Mouse (Mus musculus) erythroblast, embryonic 14.5 days (primary cell): ENCODE data around the gene Ncln. TPM values are rescaled to one million over a fixed set of nuclear protein-coding genes. Genes with fewer than 3 reads are reported as not detected.

ENCODE experiments used
- H3K27me3 ChIP-seq: 2 replicates; pipeline ENCODE4 v1.6.1; 2012; ENCODE audit warnings: inconsistent platforms; ENCODE audit not compliant: control insufficient read depth
- H3K36me3 ChIP-seq: 2 replicates; pipeline ENCODE4 v1.6.1; 2012; ENCODE audit warnings: mild to moderate bottlenecking, inconsistent platforms; ENCODE audit not compliant: control insufficient read depth
- H3K4me1 ChIP-seq: 2 replicates; pipeline ENCODE4 v1.6.1; 2012; ENCODE audit warnings: inconsistent platforms; ENCODE audit not compliant: control insufficient read depth
- H3K4me3 ChIP-seq: replicated peaks from 2 replicates; pipeline ENCODE3; 2012; ENCODE audit warnings: moderate library complexity, mild to moderate bottlenecking, inconsistent platforms
- H3K9me3 ChIP-seq: 2 replicates; pipeline ENCODE4 v1.6.1; 2012; ENCODE audit warnings: low read length, inconsistent platforms, mixed read lengths; ENCODE audit not compliant: control insufficient read depth
- GATA1 ChIP-seq: IDR thresholded peaks from 2 replicates; pipeline ENCODE4 v1.6.1; 2012; ENCODE audit warnings: low read length, inconsistent platforms, mixed read lengths
- TAL1 ChIP-seq: IDR thresholded peaks from 3 replicates; pipeline ENCODE4 v1.6.1; 2012; ENCODE audit warnings: low read length, inconsistent platforms, mixed read lengths
- polyA plus RNA-seq: library from polyadenylated mRNA; stranded (reverse); fragments of >175 nt; gene quantifications from 2 replicates; pipeline ENCODE4 v1.2.3, GENCODE M21; 2012

Gene Ncln
- polyA plus RNA-seq, 1 experiment: 6.2 TPM

DNA sequence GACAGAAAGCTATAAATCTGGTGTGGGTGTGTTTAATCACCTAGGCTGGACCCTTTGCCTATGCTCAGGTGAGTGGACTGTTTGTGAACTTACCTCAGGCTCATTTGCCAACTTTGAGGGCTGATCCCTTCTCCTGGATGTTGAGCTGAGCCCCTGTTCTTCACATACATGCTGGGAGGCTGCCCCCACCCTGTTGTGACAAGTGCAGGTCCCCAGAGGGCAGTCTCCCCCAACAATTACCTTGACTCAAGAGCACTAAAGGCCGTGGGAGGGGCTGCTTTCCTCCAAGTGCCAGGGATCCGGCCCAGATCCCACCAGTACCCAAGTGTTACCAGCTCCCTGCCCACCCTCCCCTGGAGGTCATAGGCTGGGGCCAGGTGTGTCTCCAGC lies 11.1 kb downstream of the Ncln start:
- Histone ChIP-seq H3K36me3 (peaks cover 40% of the 10 kb centered on the region), H3K4me3 (no peak overlapping the region), H3K4me1 (peaks cover 18% of the 10 kb centered on the region), H3K9me3 (no peaks in the 10 kb centered on the region), H3K27me3 (peaks cover 30% of the 10 kb centered on the region)
- TF ChIP-seq TAL1 (no peak), GATA1 (no peak)

DNA sequence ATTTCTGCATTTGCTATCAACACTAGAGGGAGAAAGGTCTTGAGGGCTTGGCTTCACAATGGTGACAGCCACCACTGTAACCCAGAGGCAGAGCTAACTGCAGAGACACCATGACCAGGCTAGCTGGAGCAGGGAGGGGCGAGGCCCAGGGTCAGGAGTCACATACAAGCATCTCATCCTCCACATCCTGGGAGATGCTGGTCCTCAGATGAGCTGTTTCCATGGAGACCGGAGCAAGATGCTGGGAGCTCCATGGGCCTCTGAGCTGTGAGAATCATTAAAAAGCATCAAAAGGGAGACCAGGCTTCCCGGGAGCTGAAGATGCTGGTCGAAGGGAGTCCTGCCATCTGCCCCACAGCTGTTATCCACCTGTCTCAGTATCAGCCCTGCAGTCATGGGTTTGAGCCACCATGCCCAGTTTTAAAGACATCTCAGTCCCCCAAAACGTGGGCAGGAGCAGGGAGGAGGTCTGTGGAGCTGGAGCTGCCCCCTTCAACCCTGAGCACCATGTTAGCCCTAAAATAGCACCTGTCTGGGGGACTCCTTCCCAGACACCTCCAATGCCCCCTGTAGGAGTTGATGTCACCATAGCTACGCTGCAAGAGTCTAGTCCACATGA lies 11.6 kb downstream of the Ncln start:
- peaks cover 35% of the 10 kb centered on the region for H3K36me3 ChIP-seq
- H3K9me3 ChIP-seq: no peaks in the 10 kb centered on the region
- TF ChIP-seq GATA1 (no peak), TAL1 (no peak)
- peaks cover 18% of the 10 kb centered on the region for H3K4me1 ChIP-seq
- H3K4me3 ChIP-seq: no peak overlapping the region
- peaks cover 34% of the 10 kb centered on the region for H3K27me3 ChIP-seq

DNA sequence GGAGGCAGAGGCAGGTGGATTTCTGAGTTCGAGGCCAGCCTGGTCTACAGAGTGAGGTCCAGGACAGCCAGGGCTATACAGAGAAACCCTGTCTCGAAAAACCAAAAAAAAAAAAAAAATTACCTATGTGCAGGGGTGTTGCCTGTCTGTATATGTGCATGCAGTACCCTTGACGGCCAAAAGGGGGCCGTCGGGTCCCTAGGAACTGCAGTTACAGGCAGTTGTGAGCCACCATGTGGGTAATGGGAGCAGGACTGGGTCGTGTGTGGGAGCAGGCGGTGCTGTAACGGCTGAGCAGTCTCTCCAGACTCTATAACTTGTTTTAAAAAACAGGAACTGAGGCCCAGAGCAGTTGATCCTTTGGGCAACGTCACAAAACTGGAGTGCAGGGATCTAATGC lies 12.2 kb downstream of the Ncln start:
- TF ChIP-seq GATA1 (no peak), TAL1 (no peak)
- H3K4me3 ChIP-seq: no peak overlapping the region

DNA sequence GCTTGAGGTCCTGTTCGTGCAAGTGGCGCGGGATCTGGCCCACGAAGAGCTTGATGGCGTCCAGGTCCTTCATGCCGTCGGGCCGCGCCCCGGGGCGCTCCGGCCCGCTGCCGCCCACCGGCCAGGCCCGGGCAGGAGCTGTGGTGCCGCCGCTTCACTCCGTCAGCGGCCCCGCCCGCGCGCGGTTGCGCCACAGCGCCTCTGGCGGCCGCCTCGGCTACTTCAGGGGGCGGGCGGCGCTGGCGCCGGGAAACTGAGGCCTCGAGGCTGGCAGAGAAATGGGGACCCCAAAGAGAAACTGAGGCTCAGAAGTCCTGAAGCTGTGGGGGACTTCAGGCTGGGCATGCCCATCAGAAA lies 13.7 kb downstream of the Ncln start, which contains the start of gene Celf5:
Celf5 (minus strand) TSS at position 177 of the 357 bp plus-strand sequence.
- Histone ChIP-seq H3K36me3 (peaks cover 16% of the 10 kb centered on the region), H3K9me3 (no peaks in the 10 kb centered on the region), H3K27me3 (peaks cover 46% of the 10 kb centered on the region), H3K4me1 (peaks cover 21% of the 10 kb centered on the region), H3K4me3 (peak within 1 kb of the TSS; percentile 42)
- no peak for TF ChIP-seq GATA1
- TF ChIP-seq TAL1: no peak

More for the DNA sequence above, 12.2 kb downstream of the Ncln start:
- H3K9me3 ChIP-seq: no peaks in the 10 kb centered on the region
- H3K36me3 ChIP-seq: peaks cover 30% of the 10 kb centered on the region
- H3K27me3 ChIP-seq: peaks cover 34% of the 10 kb centered on the region
- H3K4me1 ChIP-seq: peaks cover 18% of the 10 kb centered on the region

DNA sequence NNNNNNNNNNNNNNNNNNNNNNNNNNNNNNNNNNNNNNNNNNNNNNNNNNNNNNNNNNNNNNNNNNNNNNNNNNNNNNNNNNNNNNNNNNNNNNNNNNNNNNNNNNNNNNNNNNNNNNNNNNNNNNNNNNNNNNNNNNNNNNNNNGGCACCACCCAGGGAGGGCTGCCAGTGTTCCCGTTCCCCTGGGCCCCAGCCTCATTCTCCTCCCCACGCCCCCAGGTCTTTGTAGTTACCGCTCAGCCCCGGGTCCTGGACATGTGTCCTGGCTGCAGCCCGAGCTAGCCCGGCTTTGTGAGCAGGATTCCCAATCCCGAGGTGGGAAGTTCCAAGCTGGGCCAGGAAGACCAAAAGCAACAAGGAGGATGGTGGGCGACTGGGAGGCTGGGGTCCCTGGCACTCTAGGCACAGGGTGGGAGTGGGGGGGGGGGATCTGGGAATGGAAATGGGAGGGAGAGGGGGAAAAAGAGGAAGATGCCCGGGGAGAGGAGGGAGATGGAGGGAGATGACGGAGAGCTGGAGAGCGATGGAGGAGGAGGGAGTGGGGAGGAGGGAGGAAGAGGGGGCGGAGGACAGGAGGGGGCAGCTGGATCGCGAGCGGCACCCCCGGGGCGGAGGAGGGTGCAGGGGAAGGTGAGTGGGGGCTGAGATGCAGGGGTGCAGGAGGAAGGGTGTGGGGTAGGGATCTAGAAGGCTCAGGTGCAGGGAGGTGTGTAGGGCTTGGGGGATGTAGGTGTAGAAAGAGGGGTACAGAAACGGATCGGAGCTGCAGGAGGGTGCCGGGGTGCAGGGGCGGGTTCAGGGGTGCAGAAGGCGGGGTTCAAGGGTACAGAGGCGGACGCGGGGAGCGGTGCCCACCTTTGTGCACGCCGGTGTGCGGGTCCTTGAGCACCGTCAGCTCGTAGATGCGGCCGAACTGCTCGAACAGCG lies 14.3 kb downstream of the Ncln start:
- Histone ChIP-seq H3K27me3 (peaks cover 52% of the 10 kb centered on the region), H3K9me3 (no peaks in the 10 kb centered on the region), H3K36me3 (peaks cover 9% of the 10 kb centered on the region), H3K4me3 (peak overlapping the region; percentile 42), H3K4me1 (peaks cover 25% of the 10 kb centered on the region)
- TF ChIP-seq GATA1: no peak
- TF ChIP-seq TAL1: no peak

DNA sequence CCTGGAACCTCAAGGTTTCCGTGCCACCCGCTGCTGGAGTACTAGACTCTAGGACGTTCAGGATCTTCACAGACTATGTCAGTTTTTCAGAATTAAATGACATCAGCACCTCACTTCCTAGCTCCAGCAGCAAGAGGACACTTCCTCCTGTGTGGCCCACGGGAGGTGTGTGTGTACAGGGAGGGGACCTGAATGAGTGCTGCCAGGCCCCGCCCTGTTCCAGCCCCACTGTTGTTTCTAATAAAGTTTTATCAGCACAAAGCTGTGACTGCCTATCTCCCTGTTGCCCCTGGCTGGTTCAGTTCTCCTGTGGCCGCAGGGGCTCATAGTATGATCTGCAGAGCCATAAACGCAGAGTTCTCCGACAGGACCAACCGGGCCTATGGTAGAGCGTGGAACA lies 21.7 kb downstream of the Ncln start:
- H3K27me3 ChIP-seq: peaks cover 85% of the 10 kb centered on the region
- peaks cover 7% of the 10 kb centered on the region for H3K4me1 ChIP-seq
- no peak overlapping the region for H3K4me3 ChIP-seq
- TF ChIP-seq GATA1 (no peak), TAL1 (no peak)
- no peaks in the 10 kb centered on the region for H3K36me3 ChIP-seq
- no peaks in the 10 kb centered on the region; the same call in 1 of the 2 replicates for H3K9me3 ChIP-seq

DNA sequence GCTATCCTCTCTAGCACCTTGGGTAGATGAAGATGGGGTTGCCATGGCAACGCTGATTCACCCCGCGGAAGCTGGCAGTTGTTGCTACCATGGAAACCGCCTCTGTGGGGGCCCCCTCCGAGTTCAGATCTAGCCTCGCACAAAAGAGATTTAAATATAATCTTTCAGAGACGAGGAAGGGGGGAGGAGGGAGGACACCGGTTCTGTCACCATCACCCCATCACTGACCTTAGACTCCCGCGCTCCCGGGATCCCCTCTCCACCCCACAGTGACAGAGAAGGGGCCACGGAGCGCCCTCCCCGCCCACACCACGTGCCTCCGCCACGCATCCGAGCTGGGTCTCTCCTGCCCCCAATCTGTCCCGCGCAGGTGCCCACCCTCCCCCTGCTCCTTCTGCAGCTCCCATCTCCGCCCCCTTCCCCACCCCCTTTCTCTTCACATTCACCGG lies 23.2 kb downstream of the Ncln start:
- no peak overlapping the region for H3K4me3 ChIP-seq
- no peaks in the 10 kb centered on the region for H3K36me3 ChIP-seq
- peaks cover 7% of the 10 kb centered on the region for H3K4me1 ChIP-seq
- H3K27me3 ChIP-seq: peaks cover 91% of the 10 kb centered on the region
- TF ChIP-seq GATA1 (no peak), TAL1 (no peak)
- H3K9me3 ChIP-seq: no peaks in the 10 kb centered on the region; the same call in 1 of the 2 replicates

DNA sequence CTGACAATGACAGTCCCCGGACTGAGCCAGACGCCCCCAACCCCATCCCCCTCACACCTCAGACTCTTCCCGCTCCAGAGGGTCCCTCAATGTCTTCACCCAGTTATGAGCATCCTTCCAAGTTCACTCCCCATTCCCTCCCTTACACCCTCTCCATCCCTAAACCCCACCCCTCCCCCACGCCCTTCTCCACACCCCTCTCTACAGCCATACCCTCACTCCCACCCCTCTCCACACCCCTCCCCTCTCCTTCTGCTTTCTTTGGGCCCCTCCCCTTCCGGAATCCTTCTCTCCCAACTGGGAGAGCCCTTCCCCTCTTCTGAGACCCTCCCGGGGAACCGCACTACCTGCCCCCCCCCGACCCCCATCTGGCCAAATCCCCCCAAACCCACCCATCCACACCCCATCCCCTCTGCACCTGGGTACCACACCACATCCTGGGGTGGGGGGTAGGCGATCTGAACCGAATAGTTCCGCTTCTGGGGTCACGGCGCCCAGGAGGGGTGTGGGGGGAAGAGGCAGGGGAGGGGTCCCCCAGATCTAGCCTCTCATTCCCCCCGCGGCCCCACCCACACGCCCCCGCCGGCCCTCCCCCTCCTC lies 23.7 kb downstream of the Ncln start:
- Histone ChIP-seq H3K9me3 (no peaks in the 10 kb centered on the region; the same call in 1 of the 2 replicates), H3K4me1 (peaks cover 4% of the 10 kb centered on the region), H3K36me3 (no peaks in the 10 kb centered on the region), H3K27me3 (peaks cover 93% of the 10 kb centered on the region), H3K4me3 (no peak overlapping the region)
- TF ChIP-seq GATA1 (no peak), TAL1 (no peak)

DNA sequence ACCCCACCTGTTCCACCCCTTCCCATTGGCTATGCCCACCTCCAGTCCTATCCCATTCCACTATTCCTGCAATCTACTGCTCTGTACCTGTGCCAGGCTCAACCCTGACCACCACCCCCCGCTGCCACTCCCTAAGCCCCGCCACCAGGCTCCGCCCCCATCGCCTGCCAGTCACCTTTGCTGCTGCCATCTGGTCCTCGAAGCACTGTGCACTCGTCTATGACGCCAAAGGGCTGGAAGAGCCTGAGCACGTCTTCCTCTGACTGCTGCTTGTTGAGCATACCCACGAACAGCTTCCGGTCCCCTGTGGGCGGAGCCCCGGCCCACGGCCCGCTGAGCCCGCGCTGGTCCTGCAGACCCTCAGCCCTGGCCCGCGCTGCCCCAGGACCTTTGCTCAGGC lies 25.7 kb downstream of the Ncln start:
- Histone ChIP-seq H3K27me3 (peaks cover 93% of the 10 kb centered on the region), H3K9me3 (no peaks in the 10 kb centered on the region; the same call in 1 of the 2 replicates), H3K4me1 (peaks cover 1% of the 10 kb centered on the region), H3K36me3 (no peaks in the 10 kb centered on the region), H3K4me3 (no peak overlapping the region)
- TF ChIP-seq TAL1: no peak
- TF ChIP-seq GATA1: no peak
